Mouse (Mus musculus): ENCODE data around the gene Mphosph10.

GRCm38 (mm10) chr7:64391479-64391878 lies 589 bp downstream of the Mphosph10 start:
- TF ChIP-seq CTCF (IDR thresholded peaks at IDR 0.05; ENCODE audit: control insufficient read depth, insufficient read depth, insufficient read length) (no peak), MAX (IDR thresholded peaks at IDR 0.05) (no peak), USF1 (IDR thresholded peaks at IDR 0.05; ENCODE audit: low read depth) (no peak), MYOD1 (IDR thresholded peaks at IDR 0.05; ENCODE audit: control insufficient read depth, insufficient read length, low read depth) (no peak), FOSL1 (IDR thresholded peaks at IDR 0.05; ENCODE audit: insufficient read depth, low read length, poor library complexity, severe bottlenecking) (no peak)
